Mouse (Mus musculus): ENCODE measurements around the gene Spink4. TPM values are rescaled to one million over a fixed set of nuclear protein-coding genes. Genes with fewer than 3 reads are reported as not detected.

The Spink4 gene
- polyA plus RNA-seq (2021; fragmentation: Nextera tagmentation), result not detected in 2 replicates
- long read RNA-seq, experiment 1, result 0 reads
- long read RNA-seq, experiment 2, result 0 reads

GRCm38 (mm10) chr4:40919785-40920184 is at the start of gene Spink4:
TSS of gene Spink4 (plus strand) at chr4:40920052.

GRCm38 (mm10) chr4:40948160-40948708 is 28.4 kb downstream of the Spink4 start, which contains the start of the genes Bag1 and Chmp5:
TSS of gene Bag1 (minus strand) at chr4:40948294.
TSS of gene Chmp5 (plus strand) at chr4:40948407.

GRCm38 (mm10) chr4:40970842-40971701 is 51.2 kb downstream of the Spink4 start, which contains the start of gene Nfx1:
TSS of gene Nfx1 (plus strand) at chr4:40970906.

Other genes starting within 250 kb of the Spink4 start
- gene Aptx, start 216.9 kb upstream of the Spink4 start, polyA plus RNA-seq (2021; fragmentation: Nextera tagmentation), result 23.6 and 30.3 TPM in 2 replicates
- 488 and 536 TPM in 2 replicates for gene Dnaja1, start 197.9 kb upstream of the Spink4 start, polyA plus RNA-seq (2021; fragmentation: Nextera tagmentation)
- gene Smu1, start 162.1 kb upstream of the Spink4 start, polyA plus RNA-seq (2021; fragmentation: Nextera tagmentation), result 75.2 and 101 TPM in 2 replicates
- gene B4galt1, start 66.0 kb upstream of the Spink4 start, polyA plus RNA-seq (2021; fragmentation: Nextera tagmentation), result 4.4 and 4.6 TPM in 2 replicates
- 36.0 and 208 TPM in 2 replicates for gene Bag1, start 28.2 kb downstream of the Spink4 start, polyA plus RNA-seq (2021; fragmentation: Nextera tagmentation)
- gene Chmp5, start 28.4 kb downstream of the Spink4 start, polyA plus RNA-seq (2021; fragmentation: Nextera tagmentation), result 154 and 188 TPM in 2 replicates
- 22.9 and 30.1 TPM in 2 replicates for gene Nfx1, start 50.9 kb downstream of the Spink4 start, polyA plus RNA-seq (2021; fragmentation: Nextera tagmentation)
- not detected in 2 replicates for gene Aqp7, start 128.1 kb downstream of the Spink4 start, polyA plus RNA-seq (2021; fragmentation: Nextera tagmentation)
- not detected in 2 replicates for gene Aqp3, start 178.1 kb downstream of the Spink4 start, polyA plus RNA-seq (2021; fragmentation: Nextera tagmentation)
- 33.7 and 34.9 TPM in 2 replicates for gene Nol6, start 204.4 kb downstream of the Spink4 start, polyA plus RNA-seq (2021; fragmentation: Nextera tagmentation)
- 23.8 and 24.8 TPM in 2 replicates for gene Ube2r2, start 215.7 kb downstream of the Spink4 start, polyA plus RNA-seq (2021; fragmentation: Nextera tagmentation)